Mouse (Mus musculus): ENCODE data around the gene Fgfr2. TPM values are rescaled to one million over a fixed set of nuclear protein-coding genes. Genes with fewer than 3 reads are reported as not detected.

Fgfr2 gene
- polyA plus RNA-seq, 1 experiment from 2014 or later = 169 TPM

- peaks cover 22% of the 10 kb centered on the region; the same call in 1 of the 2 replicates for H3K4me1 ChIP-seq (ENCODE audit: control insufficient read depth, insufficient read depth, low read length)
- H3K4me2 ChIP-seq (replicated peaks; ENCODE audit: low read depth, low read length) = no peak overlapping the region
- H3K9me3 ChIP-seq (ENCODE audit: control insufficient read depth, low read depth, low read length) = no peaks in the 10 kb centered on the region
- no peak overlapping the region for H3K27ac ChIP-seq (ENCODE audit: low read length)
- no peaks in the 10 kb centered on the region for H3K27me3 ChIP-seq (ENCODE audit: control insufficient read depth, insufficient read depth, low read length)
- H3K9ac ChIP-seq (replicated peaks; ENCODE audit: low read depth, low read length) = no peak overlapping the region
- H3K4me3 ChIP-seq (ENCODE audit: low read depth, low read length) = no peak overlapping the region
- ATAC-seq (ENCODE audit: insufficient number of reproducible peaks, insufficient read depth, low FRiP score, low read depth) = no peak
- H3K36me3 ChIP-seq (ENCODE audit: control insufficient read depth, insufficient read depth, low read length) = no peaks in the 10 kb centered on the region
- WGBS = 84% methylated on average over 9 of the region's 9 CpGs
These were observed 2150.4 kb downstream of the Fgfr2 start for GRCm38 (mm10) chr7:130972767-130973166.

GRCm38 (mm10) chr7:130969507-130969906, 2153.6 kb downstream of the Fgfr2 start:
- no peak overlapping the region for H3K4me3 ChIP-seq (ENCODE audit: low read depth, low read length)
- H3K4me1 ChIP-seq (ENCODE audit: control insufficient read depth, insufficient read depth, low read length) = peaks cover 36% of the 10 kb centered on the region
- ATAC-seq (ENCODE audit: insufficient number of reproducible peaks, insufficient read depth, low FRiP score, low read depth) = no peak
- no peaks in the 10 kb centered on the region for H3K36me3 ChIP-seq (ENCODE audit: control insufficient read depth, insufficient read depth, low read length)
- H3K4me2 ChIP-seq (replicated peaks; ENCODE audit: low read depth, low read length) = no peak overlapping the region
- no peak overlapping the region for H3K27ac ChIP-seq (ENCODE audit: low read length)
- no peak overlapping the region for H3K9ac ChIP-seq (replicated peaks; ENCODE audit: low read depth, low read length)
- no peaks in the 10 kb centered on the region for H3K9me3 ChIP-seq (ENCODE audit: control insufficient read depth, low read depth, low read length)
- WGBS = 28% methylated on average over 3 of the region's 3 CpGs
- H3K27me3 ChIP-seq (ENCODE audit: control insufficient read depth, insufficient read depth, low read length) = no peaks in the 10 kb centered on the region

GRCm38 (mm10) chr7:130969076-130969475, 2154.1 kb downstream of the Fgfr2 start:
- Histone ChIP-seq H3K4me1 (ENCODE audit: control insufficient read depth, insufficient read depth, low read length) (peaks cover 40% of the 10 kb centered on the region), H3K27ac (ENCODE audit: low read length) (no peak overlapping the region)
- WGBS = 84% methylated on average over 5 of the region's 5 CpGs

GRCm38 (mm10) chr7:130968537-130968936, 2154.6 kb downstream of the Fgfr2 start:
- Histone ChIP-seq H3K9ac (replicated peaks; ENCODE audit: low read depth, low read length) (no peak overlapping the region), H3K36me3 (ENCODE audit: control insufficient read depth, insufficient read depth, low read length) (no peaks in the 10 kb centered on the region), H3K27me3 (ENCODE audit: control insufficient read depth, insufficient read depth, low read length) (no peaks in the 10 kb centered on the region), H3K27ac (ENCODE audit: low read length) (no peak overlapping the region), H3K4me2 (replicated peaks; ENCODE audit: low read depth, low read length) (no peak overlapping the region), H3K4me1 (ENCODE audit: control insufficient read depth, insufficient read depth, low read length) (peaks cover 40% of the 10 kb centered on the region), H3K4me3 (ENCODE audit: low read depth, low read length) (no peak overlapping the region), H3K9me3 (ENCODE audit: control insufficient read depth, low read depth, low read length) (no peaks in the 10 kb centered on the region)
- no peak for ATAC-seq (ENCODE audit: insufficient number of reproducible peaks, insufficient read depth, low FRiP score, low read depth)
- WGBS = 50% methylated on average over 7 of the region's 7 CpGs

More at GRCm38 (mm10) chr7:130969076-130969475, 2154.1 kb downstream of the Fgfr2 start:
- ATAC-seq (ENCODE audit: insufficient number of reproducible peaks, insufficient read depth, low FRiP score, low read depth) = no peak
- Histone ChIP-seq H3K36me3 (ENCODE audit: control insufficient read depth, insufficient read depth, low read length) (no peaks in the 10 kb centered on the region), H3K9ac (replicated peaks; ENCODE audit: low read depth, low read length) (no peak overlapping the region), H3K4me3 (ENCODE audit: low read depth, low read length) (no peak overlapping the region), H3K9me3 (ENCODE audit: control insufficient read depth, low read depth, low read length) (no peaks in the 10 kb centered on the region), H3K27me3 (ENCODE audit: control insufficient read depth, insufficient read depth, low read length) (no peaks in the 10 kb centered on the region), H3K4me2 (replicated peaks; ENCODE audit: low read depth, low read length) (no peak overlapping the region)

- Histone ChIP-seq H3K4me3 (ENCODE audit: low read depth, low read length) (no peak overlapping the region), H3K9ac (replicated peaks; ENCODE audit: low read depth, low read length) (no peak overlapping the region), H3K36me3 (ENCODE audit: control insufficient read depth, insufficient read depth, low read length) (no peaks in the 10 kb centered on the region), H3K9me3 (ENCODE audit: control insufficient read depth, low read depth, low read length) (no peaks in the 10 kb centered on the region), H3K4me2 (replicated peaks; ENCODE audit: low read depth, low read length) (no peak overlapping the region), H3K27ac (ENCODE audit: low read length) (no peak overlapping the region), H3K4me1 (ENCODE audit: control insufficient read depth, insufficient read depth, low read length) (peaks cover 40% of the 10 kb centered on the region), H3K27me3 (ENCODE audit: control insufficient read depth, insufficient read depth, low read length) (no peaks in the 10 kb centered on the region)
- ATAC-seq (ENCODE audit: insufficient number of reproducible peaks, insufficient read depth, low FRiP score, low read depth) = no peak
- WGBS = 86% methylated on average over 6 of the region's 6 CpGs
These were observed 2155.2 kb downstream of the Fgfr2 start for GRCm38 (mm10) chr7:130967901-130968300.

GRCm38 (mm10) chr7:130966876-130967275, 2156.3 kb downstream of the Fgfr2 start:
- Histone ChIP-seq H3K4me3 (ENCODE audit: low read depth, low read length) (no peak overlapping the region), H3K27me3 (ENCODE audit: control insufficient read depth, insufficient read depth, low read length) (no peaks in the 10 kb centered on the region), H3K27ac (ENCODE audit: low read length) (peak overlapping the region; percentile 56; the same call in 1 of the 2 replicates), H3K4me2 (replicated peaks; ENCODE audit: low read depth, low read length) (no peak overlapping the region), H3K9ac (replicated peaks; ENCODE audit: low read depth, low read length) (no peak overlapping the region), H3K4me1 (ENCODE audit: control insufficient read depth, insufficient read depth, low read length) (peaks cover 40% of the 10 kb centered on the region), H3K36me3 (ENCODE audit: control insufficient read depth, insufficient read depth, low read length) (no peaks in the 10 kb centered on the region), H3K9me3 (ENCODE audit: control insufficient read depth, low read depth, low read length) (no peaks in the 10 kb centered on the region)
- ATAC-seq (ENCODE audit: insufficient number of reproducible peaks, insufficient read depth, low FRiP score, low read depth) = no peak
- 62% methylated on average over 6 of the region's 6 CpGs for WGBS

GRCm38 (mm10) chr7:130966451-130966850, 2156.7 kb downstream of the Fgfr2 start:
- ATAC-seq (ENCODE audit: insufficient number of reproducible peaks, insufficient read depth, low FRiP score, low read depth) = no peak
- H3K27ac ChIP-seq (ENCODE audit: low read length) = peak overlapping the region; percentile 56; the same call in 1 of the 2 replicates

GRCm38 (mm10) chr7:130965909-130966365, 2157.2 kb downstream of the Fgfr2 start:
- WGBS = 49% methylated on average over 4 of the region's 4 CpGs
- peak; percentile 50; the same call in 1 of the 2 replicates for ATAC-seq (ENCODE audit: insufficient number of reproducible peaks, insufficient read depth, low FRiP score, low read depth)
- Histone ChIP-seq H3K9me3 (ENCODE audit: control insufficient read depth, low read depth, low read length) (no peaks in the 10 kb centered on the region), H3K4me1 (ENCODE audit: control insufficient read depth, insufficient read depth, low read length) (peaks cover 43% of the 10 kb centered on the region), H3K36me3 (ENCODE audit: control insufficient read depth, insufficient read depth, low read length) (no peaks in the 10 kb centered on the region), H3K27me3 (ENCODE audit: control insufficient read depth, insufficient read depth, low read length) (no peaks in the 10 kb centered on the region), H3K4me3 (ENCODE audit: low read depth, low read length) (no peak overlapping the region), H3K9ac (replicated peaks; ENCODE audit: low read depth, low read length) (no peak overlapping the region), H3K27ac (ENCODE audit: low read length) (peak overlapping the region; percentile 56; the same call in 1 of the 2 replicates), H3K4me2 (replicated peaks; ENCODE audit: low read depth, low read length) (no peak overlapping the region)

More at GRCm38 (mm10) chr7:130966451-130966850, 2156.7 kb downstream of the Fgfr2 start:
- no peaks in the 10 kb centered on the region for H3K27me3 ChIP-seq (ENCODE audit: control insufficient read depth, insufficient read depth, low read length)
- WGBS = 57% methylated on average over 5 of the region's 5 CpGs
- H3K4me3 ChIP-seq (ENCODE audit: low read depth, low read length) = no peak overlapping the region
- H3K4me1 ChIP-seq (ENCODE audit: control insufficient read depth, insufficient read depth, low read length) = peaks cover 40% of the 10 kb centered on the region
- no peaks in the 10 kb centered on the region for H3K36me3 ChIP-seq (ENCODE audit: control insufficient read depth, insufficient read depth, low read length)
- H3K4me2 ChIP-seq (replicated peaks; ENCODE audit: low read depth, low read length) = no peak overlapping the region
- H3K9ac ChIP-seq (replicated peaks; ENCODE audit: low read depth, low read length) = no peak overlapping the region
- no peaks in the 10 kb centered on the region for H3K9me3 ChIP-seq (ENCODE audit: control insufficient read depth, low read depth, low read length)

GRCm38 (mm10) chr7:130965396-130965795, 2157.8 kb downstream of the Fgfr2 start:
- Histone ChIP-seq H3K9ac (replicated peaks; ENCODE audit: low read depth, low read length) (no peak overlapping the region), H3K36me3 (ENCODE audit: control insufficient read depth, insufficient read depth, low read length) (no peaks in the 10 kb centered on the region), H3K27ac (ENCODE audit: low read length) (peak overlapping the region; percentile 56; the same call in 1 of the 2 replicates), H3K9me3 (ENCODE audit: control insufficient read depth, low read depth, low read length) (no peaks in the 10 kb centered on the region), H3K4me3 (ENCODE audit: low read depth, low read length) (no peak overlapping the region), H3K4me2 (replicated peaks; ENCODE audit: low read depth, low read length) (no peak overlapping the region), H3K27me3 (ENCODE audit: control insufficient read depth, insufficient read depth, low read length) (no peaks in the 10 kb centered on the region), H3K4me1 (ENCODE audit: control insufficient read depth, insufficient read depth, low read length) (peaks cover 48% of the 10 kb centered on the region)
- no peak for ATAC-seq (ENCODE audit: insufficient number of reproducible peaks, insufficient read depth, low FRiP score, low read depth)
- whole genome bisulfite sequencing = 89% methylated on average over 4 of the region's 4 CpGs

All from stomach, embryonic 14.5 days (tissue).